Mouse (Mus musculus) frontal cortex, postnatal 25 days (tissue): ENCODE data around the gene Gm10488.
"Not testable (repeated sequence)": the region's sequence is repeated elsewhere in the genome, so short reads cannot be mapped to it uniquely, and the experiment has no call there.

ENCODE experiments used
- DNase-seq, 2 experiments: peaks; one replicate each; pipeline ENCODE4 v3.0.0; 2022; ENCODE audit warnings: low spot score in 2 of 2

Gene Gm10488

DNA sequence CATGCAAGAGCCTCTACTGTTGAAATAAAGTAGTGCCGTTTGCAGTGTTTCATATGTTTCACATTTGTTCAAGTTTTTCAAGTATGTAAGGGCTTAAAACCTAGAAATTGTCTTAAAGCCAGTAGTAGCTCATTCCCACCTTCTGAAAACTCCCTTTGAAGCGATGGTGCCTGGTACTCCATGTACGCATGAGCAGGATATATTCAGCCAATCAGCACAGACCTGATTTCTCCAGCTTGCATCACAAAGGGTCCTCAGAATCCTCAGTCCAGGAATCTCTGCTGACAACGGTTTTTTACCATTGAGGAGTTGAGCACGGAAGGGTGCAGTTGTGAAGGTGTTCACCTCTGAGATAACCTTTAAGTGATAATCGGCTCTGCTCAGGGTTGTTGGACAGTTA, at the start of gene Gm10488:
Gene Gm10488 (plus strand): TSS at position 301 of the 400 bp plus-strand sequence.
- DNase-seq: not testable (repeated sequence)
